In genomic region chr3:139859966-139860635, GRCm38 (mm10) we compare ENCODE assay signal across 10 mouse cellular contexts.
DNase-seq lines count a peak whose midpoint lies in the region; ATAC-seq and TF ChIP-seq lines count a peak whose summit lies in the region.
"Had no signal": no experiment of that assay in that cellular context is flagged by ENCODE, and none has a peak within 500 bp of the region (broad histone marks: within the 10 kb centered on the region; RNA-seq: fewer than 3 reads in every experiment).

No protein-coding gene starts in this region.

- H3K4me1 ChIP-seq in lung, embryonic 14.5 days (ENCODE audit: insufficient read depth): 0 out of 2 replicates have a peak, but pooled peaks cover 7% of the 10 kb centered on the region
- peaks cover 5% of the 10 kb centered on the region; the same call in 1 of the 2 replicates for H3K4me1 ChIP-seq in forebrain, embryonic 16.5 days (replicated peaks; ENCODE audit: control insufficient read depth, insufficient read depth, low read length)
- peaks cover 11% of the 10 kb centered on the region for H3K4me1 ChIP-seq in limb, embryonic 15.5 days
- H3K4me1 ChIP-seq in stomach, postnatal 0 days (replicated peaks; ENCODE audit: control insufficient read depth, insufficient read depth): no peaks in the 10 kb centered on the region

- no peak for TF ChIP-seq EP300 in stomach, postnatal 0 days (optimal IDR thresholded peaks at IDR 0.05)

- H3K4me3 ChIP-seq in lung, embryonic 14.5 days (ENCODE audit: low read depth, low read length): no peak overlapping the region
- H3K4me3 ChIP-seq in forebrain, embryonic 16.5 days (replicated peaks; ENCODE audit: low read length): no peak overlapping the region
- 0 out of 2 replicates have a peak overlapping the region, but pooled peaks have one; percentile 11 for H3K4me3 ChIP-seq in limb, embryonic 15.5 days
- no peak overlapping the region for H3K4me3 ChIP-seq in stomach, postnatal 0 days (ENCODE audit: low read depth, low read length)

- no peak for TF ChIP-seq CTCF in lung, embryonic 14.5 days (IDR thresholded peaks at IDR 0.05; ENCODE audit: low read depth)
- TF ChIP-seq CTCF in stomach, postnatal 0 days (IDR thresholded peaks at IDR 0.05; ENCODE audit: low read depth): no peak

- 0 out of 2 replicates have a peak overlapping the region, but pooled peaks have one; percentile 2 for H3K4me2 ChIP-seq in lung, embryonic 14.5 days
- H3K4me2 ChIP-seq in forebrain, embryonic 16.5 days (ENCODE audit: low read length): no peak overlapping the region
- H3K4me2 ChIP-seq in limb, embryonic 15.5 days: peak overlapping the region; percentile 33
- peak overlapping the region; percentile 8; the same call in 1 of the 2 replicates for H3K4me2 ChIP-seq in stomach, postnatal 0 days (replicated peaks; ENCODE audit: low read depth)

- no peak overlapping the region for H3K9ac ChIP-seq in lung, embryonic 14.5 days
- no peak overlapping the region for H3K9ac ChIP-seq in forebrain, embryonic 16.5 days (replicated peaks; ENCODE audit: low read depth, low read length)
- H3K9ac ChIP-seq in limb, embryonic 15.5 days: no peak overlapping the region
- H3K9ac ChIP-seq in stomach, postnatal 0 days (ENCODE audit: low read length): no peak overlapping the region

- peak; percentile 54 for DNase-seq in lung, embryonic 14.5 days
- no peak for DNase-seq in lung, postnatal 25 days (ENCODE audit: low spot score)
- no peak for DNase-seq in stomach, postnatal 0 days (ENCODE audit: low spot score)
- DNase-seq in adrenal gland, adult 18-20 months (ENCODE audit: low spot score in 2 of 2): no peak
- no peak for DNase-seq in layer of hippocampus, adult 9-10 months (ENCODE audit: low spot score)
- DNase-seq in c-Kit-positive CD71-positive TER-119-positive erythroid progenitor cells, embryonic 14.5 days (ENCODE audit: low spot score): no peak
- DNase-seq: cerebellum, adult 18-20 months; kidney, postnatal 10 days had no signal

- H3K27me3 ChIP-seq in lung, embryonic 14.5 days (ENCODE audit: insufficient read depth, low read length): no peaks in the 10 kb centered on the region
- no peaks in the 10 kb centered on the region for H3K27me3 ChIP-seq in forebrain, embryonic 16.5 days (replicated peaks; ENCODE audit: control insufficient read depth, insufficient read depth, low read length)
- no peaks in the 10 kb centered on the region for H3K27me3 ChIP-seq in limb, embryonic 15.5 days
- H3K27me3 ChIP-seq in stomach, postnatal 0 days (ENCODE audit: control insufficient read depth, insufficient read depth, low read length): no peaks in the 10 kb centered on the region

- H3K9me3 ChIP-seq in lung, embryonic 14.5 days (ENCODE audit: low read depth, low read length): no peaks in the 10 kb centered on the region
- no peaks in the 10 kb centered on the region for H3K9me3 ChIP-seq in forebrain, embryonic 16.5 days (ENCODE audit: control insufficient read depth, low read length)
- no peaks in the 10 kb centered on the region for H3K9me3 ChIP-seq in limb, embryonic 15.5 days
- H3K9me3 ChIP-seq in stomach, postnatal 0 days (ENCODE audit: control insufficient read depth, low read length): no peaks in the 10 kb centered on the region

- no peak overlapping the region; the same call in 1 of the 2 replicates for H3K27ac ChIP-seq in lung, embryonic 14.5 days (ENCODE audit: low read depth)
- H3K27ac ChIP-seq in forebrain, embryonic 16.5 days (ENCODE audit: low read length): no peak overlapping the region
- peak overlapping the region; percentile 78 for H3K27ac ChIP-seq in limb, embryonic 15.5 days
- no peak overlapping the region for H3K27ac ChIP-seq in stomach, postnatal 0 days (replicated peaks)

- ATAC-seq in lung, embryonic 14.5 days (ENCODE audit: insufficient read depth): peak; percentile 84
- 0 out of 2 replicates have a peak, but pooled peaks have one; percentile 40 for ATAC-seq in forebrain, embryonic 16.5 days
- peak; percentile 80 for ATAC-seq in limb, embryonic 15.5 days (ENCODE audit: insufficient number of reproducible peaks, low FRiP score, low TSS enrichment, low read depth)
- ATAC-seq in stomach, postnatal 0 days (ENCODE audit: low FRiP score, low TSS enrichment): peak; percentile 54; the same call in 1 of the 2 replicates

- H3K36me3 ChIP-seq in lung, embryonic 14.5 days (ENCODE audit: insufficient read depth): no peaks in the 10 kb centered on the region
- no peaks in the 10 kb centered on the region for H3K36me3 ChIP-seq in forebrain, embryonic 16.5 days (ENCODE audit: control insufficient read depth, insufficient read depth)
- H3K36me3 ChIP-seq in limb, embryonic 15.5 days: no peaks in the 10 kb centered on the region
- no peaks in the 10 kb centered on the region for H3K36me3 ChIP-seq in stomach, postnatal 0 days (ENCODE audit: control insufficient read depth, insufficient read depth, low read length)

- 47% methylated on average over 16 of the region's 16 CpGs for WGBS in lung, embryonic 14.5 days
- 57% methylated on average over 16 of the region's 16 CpGs for WGBS in forebrain, embryonic 16.5 days
- 16% methylated on average over 16 of the region's 16 CpGs for WGBS in limb, embryonic 15.5 days
- WGBS in stomach, postnatal 0 days: 57% methylated on average over 16 of the region's 16 CpGs
